Mouse (Mus musculus): ENCODE measurements around the gene Dcaf12.

Dcaf12 gene

GRCm38 (mm10) chr4:41314141-41315129, at the start of gene Dcaf12:
Gene Dcaf12 (minus strand): TSS chr4:41314889.
- DNase-seq: peak; percentile 94

- DNase-seq: no peak
These were observed 46.4 kb upstream of the Dcaf12 start for GRCm38 (mm10) chr4:41361059-41361458.

- DNase-seq: no peak
These were observed 44.7 kb upstream of the Dcaf12 start for GRCm38 (mm10) chr4:41359358-41359757.

DNA sequence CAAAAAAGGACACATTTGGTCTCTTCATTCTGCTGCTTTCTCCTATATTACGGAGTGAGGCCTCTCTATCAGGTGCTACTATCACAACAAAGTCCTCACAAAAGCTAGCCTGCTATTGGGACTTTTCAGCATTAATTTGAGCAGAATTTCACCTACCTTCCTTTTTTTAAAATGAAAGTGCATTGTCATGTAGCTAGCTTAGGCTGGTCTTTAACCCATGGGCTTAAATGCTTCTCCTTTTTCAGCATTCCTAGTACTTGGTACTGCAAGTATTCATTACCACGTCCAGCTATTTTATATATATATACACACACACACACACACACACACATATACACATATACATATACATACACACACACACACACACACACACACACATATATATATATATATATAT, 44.0 kb upstream of the Dcaf12 start:
- DNase-seq: no peak

DNA sequence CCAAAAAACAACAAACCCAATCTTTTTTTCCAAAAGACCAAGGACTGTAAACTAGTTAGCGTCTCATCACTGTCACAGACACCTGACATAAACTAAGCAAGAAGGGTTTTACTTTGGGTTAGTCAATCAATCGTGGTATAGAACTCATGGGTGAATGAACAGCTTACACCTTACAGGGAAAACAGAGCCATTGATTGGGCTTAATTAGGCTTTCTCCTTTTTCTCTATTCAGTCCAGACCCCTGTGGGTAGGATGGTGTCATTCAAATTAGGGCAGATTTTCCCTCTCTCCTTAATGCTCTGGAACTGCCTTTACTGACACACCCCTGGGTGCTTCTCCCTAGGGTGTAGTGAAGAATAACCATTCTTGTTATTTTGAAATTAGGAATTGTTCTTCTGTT, 42.5 kb upstream of the Dcaf12 start:
- DNase-seq: no peak

- DNase-seq: no peak
These were observed 38.6 kb upstream of the Dcaf12 start for GRCm38 (mm10) chr4:41353265-41353664.

DNA sequence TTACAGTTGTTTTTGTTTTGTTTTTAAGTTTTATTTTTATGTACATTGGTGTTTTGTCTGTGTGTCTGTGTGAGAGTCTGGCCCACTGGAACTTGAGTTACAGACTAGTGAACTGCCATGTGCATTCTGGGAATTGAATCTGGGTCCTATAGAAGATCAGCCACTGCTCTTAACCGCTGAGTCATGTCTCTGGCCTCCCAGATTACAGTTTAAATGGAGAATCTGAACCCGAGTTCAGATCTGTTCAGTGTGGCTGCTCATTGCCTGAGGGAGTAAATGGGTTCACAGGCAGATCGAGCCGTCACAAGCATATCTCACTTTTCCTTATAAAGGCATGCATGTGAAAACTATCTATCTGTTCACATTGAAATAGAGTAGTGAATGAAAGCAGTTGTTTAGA, 38.1 kb upstream of the Dcaf12 start:
- no peak for DNase-seq

DNA sequence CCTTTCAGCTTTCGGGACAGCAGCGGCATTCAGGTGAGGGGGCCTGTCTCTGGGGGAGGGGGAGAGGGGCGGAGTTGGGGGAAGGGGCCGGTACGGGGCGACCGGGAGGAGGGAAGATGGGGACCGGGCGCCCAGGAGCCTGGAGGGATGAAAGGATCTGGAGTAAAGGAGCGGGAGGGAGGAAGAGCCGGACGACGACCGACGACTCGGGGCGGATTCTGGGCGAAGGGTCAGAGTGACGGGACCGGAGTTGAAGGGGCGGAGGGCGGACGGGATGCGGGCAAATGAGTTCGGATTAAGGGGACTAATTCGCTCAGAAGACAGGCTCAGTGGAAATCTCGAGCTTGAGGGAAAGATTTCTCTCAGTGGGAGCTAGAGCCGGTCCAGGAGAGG, 34.5 kb upstream of the Dcaf12 start:
- no peak for DNase-seq

DNA sequence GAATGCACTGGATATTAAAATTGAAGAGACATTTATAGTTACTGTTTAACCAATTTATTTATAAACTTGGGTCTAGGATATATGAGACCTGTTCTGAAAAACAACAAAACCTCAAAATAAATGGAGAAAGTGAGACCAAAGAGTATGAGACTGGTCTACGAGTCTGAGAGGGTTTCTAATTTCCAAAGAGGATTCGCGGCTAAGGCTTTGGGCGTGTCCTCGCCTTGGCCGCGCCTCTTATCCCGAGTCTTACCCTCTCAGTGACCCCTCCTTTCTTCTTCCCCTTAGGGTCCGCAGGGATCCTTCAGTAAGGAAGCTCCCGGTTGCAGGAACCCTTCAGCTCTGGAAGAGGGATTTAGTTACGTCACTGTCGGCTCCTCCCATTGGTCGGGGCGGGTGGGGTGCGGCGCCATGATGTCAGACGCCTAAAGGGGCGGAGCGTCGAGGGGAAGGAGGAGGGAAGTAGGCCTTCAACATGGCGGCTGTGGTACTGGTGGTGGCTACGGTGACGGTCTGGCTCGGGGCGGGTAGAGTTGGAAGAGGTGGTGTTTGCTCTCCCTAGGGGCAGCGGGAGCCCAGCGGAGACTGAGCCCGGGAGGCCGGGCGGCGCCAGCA, 34.0 kb upstream of the Dcaf12 start, which contains the start of gene Ubap1:
Gene Ubap1, plus strand, starts transcription at position 413 of the 615 bp plus-strand sequence.
- peak; percentile 90 for DNase-seq

GRCm38 (mm10) chr4:41347839-41348238, 33.1 kb upstream of the Dcaf12 start:
- DNase-seq: no peak

GRCm38 (mm10) chr4:41346011-41346410, 31.3 kb upstream of the Dcaf12 start:
- no peak for DNase-seq

GRCm38 (mm10) chr4:41340912-41341550, 26.3 kb upstream of the Dcaf12 start:
- no peak for DNase-seq

GRCm38 (mm10) chr4:41336546-41336945, 21.9 kb upstream of the Dcaf12 start:
- no peak for DNase-seq

GRCm38 (mm10) chr4:41331698-41332421, 17.2 kb upstream of the Dcaf12 start:
- DNase-seq: no peak

DNA sequence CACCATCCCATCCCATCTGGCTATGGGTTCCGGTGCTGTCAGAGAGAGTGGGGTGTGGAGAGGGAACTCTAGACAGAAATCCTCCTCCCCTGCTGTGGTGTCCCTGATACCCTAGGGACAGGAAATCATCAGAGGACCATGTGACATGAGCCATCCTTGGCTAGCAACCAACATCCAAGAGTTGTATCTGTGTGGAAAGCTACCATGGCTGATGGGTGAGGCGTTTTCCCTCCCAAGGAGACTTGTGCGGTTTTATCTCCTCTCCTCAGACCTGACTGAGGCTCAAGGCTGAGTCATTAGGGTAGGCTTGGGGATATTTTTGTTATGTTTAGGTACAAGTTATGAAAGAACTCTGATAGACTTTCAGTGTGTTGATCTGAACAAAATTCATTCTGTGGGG, 16.4 kb upstream of the Dcaf12 start:
- no peak for DNase-seq

GRCm38 (mm10) chr4:41329481-41329880, 14.8 kb upstream of the Dcaf12 start:
- no peak for DNase-seq

DNA sequence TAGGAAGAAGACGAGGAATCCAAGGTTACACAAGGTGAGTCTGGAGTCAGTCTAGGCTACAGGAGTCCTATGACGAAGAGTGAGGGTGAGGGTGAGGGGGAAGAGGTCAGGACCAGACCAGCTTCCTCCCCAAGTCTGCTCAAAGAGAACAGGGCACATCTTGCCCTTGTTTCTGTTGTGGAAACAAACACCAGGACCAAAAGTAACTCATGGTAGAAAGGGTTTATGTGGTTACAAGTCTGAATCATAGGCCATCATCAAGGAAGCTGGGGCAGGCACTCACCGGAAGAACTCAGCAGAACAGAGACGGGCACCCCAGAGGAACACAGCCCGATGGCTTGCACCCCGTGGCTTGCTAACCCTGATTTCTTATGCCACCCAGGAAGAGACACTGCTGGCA, 12.2 kb upstream of the Dcaf12 start:
- DNase-seq: no peak

DNA sequence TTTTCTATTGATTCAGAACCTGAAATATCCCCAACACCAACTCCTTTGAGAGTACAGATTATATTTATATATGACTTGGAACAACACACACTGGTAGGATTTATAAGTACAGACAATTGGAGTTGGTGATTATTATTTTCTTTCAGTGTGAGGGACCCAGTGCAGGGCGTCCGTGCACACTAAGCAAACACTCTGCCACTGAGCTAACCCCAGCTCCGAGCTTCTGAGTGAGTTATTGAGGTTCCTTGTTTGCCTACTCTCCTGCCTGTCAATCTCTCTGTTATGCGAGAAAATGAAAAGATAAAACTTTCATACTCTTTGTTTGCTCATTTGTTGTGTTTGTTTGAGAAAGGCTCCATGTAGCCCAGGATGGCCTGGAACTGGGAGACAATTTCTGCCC, 6.3 kb upstream of the Dcaf12 start:
- no peak for DNase-seq

DNA sequence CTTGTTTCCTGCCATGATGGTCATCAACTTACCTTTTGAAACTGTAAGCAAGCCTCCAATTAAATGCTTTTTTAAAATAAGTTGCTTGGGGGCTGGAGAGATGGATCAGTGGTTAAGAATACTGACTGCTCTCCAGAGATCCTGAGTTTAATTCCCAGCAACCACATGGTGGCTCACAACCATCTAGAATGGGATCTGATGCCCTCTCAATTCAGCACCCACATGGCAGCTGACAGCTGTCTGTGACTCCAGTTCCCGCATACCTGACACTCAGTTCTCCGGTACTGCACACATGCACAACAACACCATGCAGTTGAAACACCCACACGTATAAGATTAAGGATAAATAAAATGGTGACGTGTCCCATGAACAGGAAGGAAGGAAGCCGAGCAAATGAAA, 3.6 kb upstream of the Dcaf12 start:
- no peak for DNase-seq

GRCm38 (mm10) chr4:41315173-41315572, 484 bp upstream of the Dcaf12 start:
- peak; percentile 9 for DNase-seq

GRCm38 (mm10) chr4:41313722-41314121, 967 bp downstream of the Dcaf12 start:
- DNase-seq: peak; percentile 13

GRCm38 (mm10) chr4:41310567-41311563, 3.8 kb downstream of the Dcaf12 start:
- DNase-seq: no peak

Data from thymus, postnatal 14 days (tissue).